In the genomic region with DNA sequence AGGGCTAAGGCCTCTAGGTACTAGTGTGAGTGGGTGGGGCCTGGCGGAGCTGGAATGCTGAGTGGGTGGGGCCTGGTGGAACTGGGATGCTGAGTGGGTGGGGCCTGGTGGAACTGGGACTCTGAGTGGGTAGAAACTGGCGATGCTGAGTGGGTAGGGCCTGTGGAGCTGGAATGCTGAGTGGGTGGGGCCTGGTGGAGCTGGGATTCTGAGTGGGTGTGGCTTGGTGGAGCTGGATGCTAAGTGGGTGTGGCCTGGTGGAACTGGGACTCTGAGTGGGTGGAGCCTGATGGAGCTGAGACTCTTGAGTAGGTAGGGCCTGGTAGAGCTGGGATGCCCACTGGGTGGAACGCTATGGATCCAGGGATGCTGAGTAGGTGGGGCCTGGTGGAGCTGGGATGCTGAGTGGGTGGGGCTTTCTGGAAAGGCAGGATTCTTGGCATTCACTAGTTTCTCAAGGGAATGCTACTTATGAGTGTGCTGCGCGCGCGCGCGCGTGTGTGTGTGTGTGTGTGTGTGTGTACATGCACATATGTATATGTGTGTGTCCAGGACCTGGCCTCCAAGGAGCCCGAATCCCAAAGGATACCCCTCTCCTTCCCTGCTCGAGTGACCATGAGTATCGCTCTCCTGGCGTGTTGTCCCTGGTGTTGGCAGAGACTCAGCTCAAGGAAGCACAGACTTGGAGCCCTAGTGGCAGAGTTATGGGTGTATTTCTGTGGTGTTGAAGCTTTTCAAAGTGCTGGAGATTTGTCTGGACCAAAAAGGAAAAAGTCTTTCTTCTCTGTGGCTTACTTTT, we compare ENCODE assay signal across 8 mouse cellular contexts.
DNase-seq lines count a peak whose midpoint lies in the region.

No protein-coding gene starts in this region.

- peak; percentile 98 for DNase-seq in heart, adult 11 months
- DNase-seq in heart, adult 8-10 months (ENCODE audit: low spot score), result no peak
- DNase-seq in right cerebral cortex, postnatal 36 days (ENCODE audit: low spot score in 2 of 2), result peak; percentile 43 to 62
- DNase-seq in right cerebral cortex, postnatal 25 days, result no peak
- peak; percentile 41 for DNase-seq in heart, postnatal 4 days
- peak; percentile 61 to 80 for DNase-seq in lung, postnatal 4 days
- DNase-seq in right cerebral cortex, postnatal 14 days, result no peak
- DNase-seq in adrenal gland, adult 8-10 months, result no peak

Comparison
In these comparisons a context has a peak if more than half of its experiments do, and no peak if none do; other contexts are left out.
1. DNase-seq: peak in heart, adult 11 months (single experiment), right cerebral cortex, postnatal 36 days (2 of 2), heart, postnatal 4 days (single experiment) and lung, postnatal 4 days (2 of 2); none in heart, adult 8-10 months (single experiment), right cerebral cortex, postnatal 25 days (single experiment), right cerebral cortex, postnatal 14 days (single experiment) and adrenal gland, adult 8-10 months (single experiment).